Mouse (Mus musculus): ENCODE data around the gene Xrcc5. TPM values are rescaled to one million over a fixed set of nuclear protein-coding genes. Genes with fewer than 3 reads are reported as not detected.

Gene Xrcc5
- polyA plus RNA-seq, 1 experiment from 2014 or later, result 43.5 TPM

- Histone ChIP-seq H3K27ac (ENCODE audit: low read depth, low read length) (no peak overlapping the region), H3K9ac (ENCODE audit: low read depth, low read length) (no peak overlapping the region), H3K9me3 (ENCODE audit: control insufficient read depth, low read length) (no peaks in the 10 kb centered on the region), H3K4me2 (no peak overlapping the region), H3K4me3 (ENCODE audit: low read depth, low read length) (no peak overlapping the region), H3K4me1 (replicated peaks; ENCODE audit: control insufficient read depth, insufficient read depth, low read length) (no peaks in the 10 kb centered on the region), H3K36me3 (ENCODE audit: control insufficient read depth, insufficient read depth, low read length) (no peaks in the 10 kb centered on the region; the same call in 1 of the 2 replicates), H3K27me3 (replicated peaks; ENCODE audit: control insufficient read depth, insufficient read depth, low read length) (no peaks in the 10 kb centered on the region)
- ATAC-seq (replicated peaks; ENCODE audit: low FRiP score), result no peak
- no peak for DNase-seq (ENCODE audit: low spot score)
- 50% methylated on average over 2 of the region's 2 CpGs for WGBS
Measured at GRCm38 (mm10) chr1:72359462-72359861, 52.2 kb downstream of the Xrcc5 start.

- no peaks in the 10 kb centered on the region for H3K9me3 ChIP-seq (ENCODE audit: control insufficient read depth, low read length)
- 87% methylated on average over 4 of the region's 4 CpGs for WGBS
- DNase-seq (ENCODE audit: low spot score), result no peak
- no peaks in the 10 kb centered on the region; the same call in 1 of the 2 replicates for H3K36me3 ChIP-seq (ENCODE audit: control insufficient read depth, insufficient read depth, low read length)
- no peak overlapping the region for H3K4me2 ChIP-seq
- H3K4me3 ChIP-seq (ENCODE audit: low read depth, low read length), result no peak overlapping the region
- H3K27me3 ChIP-seq (replicated peaks; ENCODE audit: control insufficient read depth, insufficient read depth, low read length), result no peaks in the 10 kb centered on the region
- no peaks in the 10 kb centered on the region for H3K4me1 ChIP-seq (replicated peaks; ENCODE audit: control insufficient read depth, insufficient read depth, low read length)
- no peak for ATAC-seq (replicated peaks; ENCODE audit: low FRiP score)
- H3K9ac ChIP-seq (ENCODE audit: low read depth, low read length), result no peak overlapping the region
- no peak overlapping the region for H3K27ac ChIP-seq (ENCODE audit: low read depth, low read length)
Measured at GRCm38 (mm10) chr1:72360809-72361208, 53.6 kb downstream of the Xrcc5 start.

GRCm38 (mm10) chr1:72364661-72365060, 57.4 kb downstream of the Xrcc5 start:
- no peaks in the 10 kb centered on the region for H3K4me1 ChIP-seq (replicated peaks; ENCODE audit: control insufficient read depth, insufficient read depth, low read length)
- no peak for ATAC-seq (replicated peaks; ENCODE audit: low FRiP score)
- H3K4me3 ChIP-seq (ENCODE audit: low read depth, low read length), result no peak overlapping the region
- no peak overlapping the region for H3K4me2 ChIP-seq
- H3K36me3 ChIP-seq (ENCODE audit: control insufficient read depth, insufficient read depth, low read length), result no peaks in the 10 kb centered on the region; the same call in 1 of the 2 replicates
- H3K27ac ChIP-seq (ENCODE audit: low read depth, low read length), result no peak overlapping the region
- no peaks in the 10 kb centered on the region for H3K27me3 ChIP-seq (replicated peaks; ENCODE audit: control insufficient read depth, insufficient read depth, low read length)
- 86% methylated on average over 8 of the region's 8 CpGs for WGBS
- no peaks in the 10 kb centered on the region for H3K9me3 ChIP-seq (ENCODE audit: control insufficient read depth, low read length)
- no peak overlapping the region for H3K9ac ChIP-seq (ENCODE audit: low read depth, low read length)
- DNase-seq (ENCODE audit: low spot score), result no peak

GRCm38 (mm10) chr1:72372512-72372911, 65.3 kb downstream of the Xrcc5 start:
- Histone ChIP-seq H3K27ac (ENCODE audit: low read depth, low read length) (no peak overlapping the region), H3K4me1 (replicated peaks; ENCODE audit: control insufficient read depth, insufficient read depth, low read length) (no peaks in the 10 kb centered on the region)
- DNase-seq (ENCODE audit: low spot score), result no peak

GRCm38 (mm10) chr1:72372913-72373312, 65.7 kb downstream of the Xrcc5 start:
- Histone ChIP-seq H3K27ac (ENCODE audit: low read depth, low read length) (no peak overlapping the region), H3K9me3 (ENCODE audit: control insufficient read depth, low read length) (no peaks in the 10 kb centered on the region), H3K4me1 (replicated peaks; ENCODE audit: control insufficient read depth, insufficient read depth, low read length) (no peaks in the 10 kb centered on the region), H3K36me3 (ENCODE audit: control insufficient read depth, insufficient read depth, low read length) (peaks cover 2% of the 10 kb centered on the region; the same call in 1 of the 2 replicates), H3K4me3 (ENCODE audit: low read depth, low read length) (no peak overlapping the region), H3K9ac (ENCODE audit: low read depth, low read length) (no peak overlapping the region), H3K27me3 (replicated peaks; ENCODE audit: control insufficient read depth, insufficient read depth, low read length) (no peaks in the 10 kb centered on the region), H3K4me2 (no peak overlapping the region)
- ATAC-seq (replicated peaks; ENCODE audit: low FRiP score) (no peak), DNase-seq (ENCODE audit: low spot score) (no peak)
- WGBS, result 96% methylated on average over 3 of the region's 3 CpGs

More at GRCm38 (mm10) chr1:72372512-72372911, 65.3 kb downstream of the Xrcc5 start:
- H3K4me3 ChIP-seq (ENCODE audit: low read depth, low read length), result no peak overlapping the region
- ATAC-seq (replicated peaks; ENCODE audit: low FRiP score), result no peak
- H3K4me2 ChIP-seq, result no peak overlapping the region
- H3K27me3 ChIP-seq (replicated peaks; ENCODE audit: control insufficient read depth, insufficient read depth, low read length), result no peaks in the 10 kb centered on the region
- H3K9me3 ChIP-seq (ENCODE audit: control insufficient read depth, low read length), result no peaks in the 10 kb centered on the region
- peaks cover 2% of the 10 kb centered on the region; the same call in 1 of the 2 replicates for H3K36me3 ChIP-seq (ENCODE audit: control insufficient read depth, insufficient read depth, low read length)
- no peak overlapping the region for H3K9ac ChIP-seq (ENCODE audit: low read depth, low read length)
- WGBS, result 81% methylated on average over 1 of the region's 1 CpGs

- no peaks in the 10 kb centered on the region for H3K27me3 ChIP-seq (replicated peaks; ENCODE audit: control insufficient read depth, insufficient read depth, low read length)
- ATAC-seq (replicated peaks; ENCODE audit: low FRiP score), result no peak
- no peaks in the 10 kb centered on the region for H3K4me1 ChIP-seq (replicated peaks; ENCODE audit: control insufficient read depth, insufficient read depth, low read length)
- H3K36me3 ChIP-seq (ENCODE audit: control insufficient read depth, insufficient read depth, low read length), result peaks cover 2% of the 10 kb centered on the region; the same call in 1 of the 2 replicates
- no peak overlapping the region for H3K27ac ChIP-seq (ENCODE audit: low read depth, low read length)
- H3K9me3 ChIP-seq (ENCODE audit: control insufficient read depth, low read length), result no peaks in the 10 kb centered on the region
- DNase-seq (ENCODE audit: low spot score), result no peak
- no peak overlapping the region for H3K4me3 ChIP-seq (ENCODE audit: low read depth, low read length)
- no peak overlapping the region for H3K9ac ChIP-seq (ENCODE audit: low read depth, low read length)
- WGBS, result 81% methylated on average over 6 of the region's 6 CpGs
- no peak overlapping the region for H3K4me2 ChIP-seq
Measured at GRCm38 (mm10) chr1:72373648-72374047, 66.4 kb downstream of the Xrcc5 start.

- Histone ChIP-seq H3K27ac (ENCODE audit: low read depth, low read length) (no peak overlapping the region), H3K27me3 (replicated peaks; ENCODE audit: control insufficient read depth, insufficient read depth, low read length) (no peaks in the 10 kb centered on the region), H3K4me3 (ENCODE audit: low read depth, low read length) (no peak overlapping the region), H3K4me1 (replicated peaks; ENCODE audit: control insufficient read depth, insufficient read depth, low read length) (no peaks in the 10 kb centered on the region), H3K9ac (ENCODE audit: low read depth, low read length) (no peak overlapping the region), H3K36me3 (ENCODE audit: control insufficient read depth, insufficient read depth, low read length) (peaks cover 2% of the 10 kb centered on the region; the same call in 1 of the 2 replicates), H3K9me3 (ENCODE audit: control insufficient read depth, low read length) (no peaks in the 10 kb centered on the region), H3K4me2 (no peak overlapping the region)
- DNase-seq (ENCODE audit: low spot score), result no peak
- 88% methylated on average over 4 of the region's 4 CpGs for WGBS
- ATAC-seq (replicated peaks; ENCODE audit: low FRiP score), result no peak
Measured at GRCm38 (mm10) chr1:72374049-72374448, 66.8 kb downstream of the Xrcc5 start.

- 90% methylated on average over 4 of the region's 4 CpGs for WGBS
- ATAC-seq (replicated peaks; ENCODE audit: low FRiP score) (no peak), DNase-seq (ENCODE audit: low spot score) (no peak)
- Histone ChIP-seq H3K4me3 (ENCODE audit: low read depth, low read length) (no peak overlapping the region), H3K4me2 (no peak overlapping the region), H3K9me3 (ENCODE audit: control insufficient read depth, low read length) (no peaks in the 10 kb centered on the region), H3K36me3 (ENCODE audit: control insufficient read depth, insufficient read depth, low read length) (no peaks in the 10 kb centered on the region), H3K27me3 (replicated peaks; ENCODE audit: control insufficient read depth, insufficient read depth, low read length) (no peaks in the 10 kb centered on the region), H3K27ac (ENCODE audit: low read depth, low read length) (no peak overlapping the region), H3K4me1 (replicated peaks; ENCODE audit: control insufficient read depth, insufficient read depth, low read length) (no peaks in the 10 kb centered on the region), H3K9ac (ENCODE audit: low read depth, low read length) (no peak overlapping the region)
Measured at GRCm38 (mm10) chr1:72378151-72378550, 70.9 kb downstream of the Xrcc5 start.

GRCm38 (mm10) chr1:72379752-72380353, 72.6 kb downstream of the Xrcc5 start:
- H3K9ac ChIP-seq (ENCODE audit: low read depth, low read length), result no peak overlapping the region
- H3K27me3 ChIP-seq (replicated peaks; ENCODE audit: control insufficient read depth, insufficient read depth, low read length), result no peaks in the 10 kb centered on the region
- H3K36me3 ChIP-seq (ENCODE audit: control insufficient read depth, insufficient read depth, low read length), result no peaks in the 10 kb centered on the region
- H3K4me1 ChIP-seq (replicated peaks; ENCODE audit: control insufficient read depth, insufficient read depth, low read length), result no peaks in the 10 kb centered on the region
- no peaks in the 10 kb centered on the region for H3K9me3 ChIP-seq (ENCODE audit: control insufficient read depth, low read length)
- DNase-seq (ENCODE audit: low spot score) (no peak), ATAC-seq (replicated peaks; ENCODE audit: low FRiP score) (no peak)
- 91% methylated on average over 11 of the region's 11 CpGs for WGBS
- H3K27ac ChIP-seq (ENCODE audit: low read depth, low read length), result no peak overlapping the region
- H3K4me2 ChIP-seq, result no peak overlapping the region
- H3K4me3 ChIP-seq (ENCODE audit: low read depth, low read length), result no peak overlapping the region
